Mouse (Mus musculus) cerebellum, adult 9-11 months (tissue): ENCODE results near the gene Ttc5.
"Not testable (repeated sequence)": the region's sequence is repeated elsewhere in the genome, so short reads cannot be mapped to it uniquely, and the experiment has no call there.

Experiments
- DNase-seq: peaks from one replicate; pipeline ENCODE4 v3.0.0; 2022

Ttc5 gene

GRCm38 (mm10) chr14:50765736-50766135 lies 19.6 kb downstream of the Ttc5 start:
- DNase-seq = no peak

- DNase-seq = no peak
Observed at GRCm38 (mm10) chr14:50758416-50759085, 26.8 kb downstream of the Ttc5 start.

- DNase-seq = no peak
Observed at GRCm38 (mm10) chr14:50744994-50745393, 40.3 kb downstream of the Ttc5 start, which contains the start of gene Olfr749. Gene Olfr749, minus strand, starts transcription at chr14:50745094.

- DNase-seq = no peak
Observed at GRCm38 (mm10) chr14:50741584-50741983, 43.7 kb downstream of the Ttc5 start.

- DNase-seq = no peak
Observed at GRCm38 (mm10) chr14:50740334-50740733, 45.0 kb downstream of the Ttc5 start.

- not testable (repeated sequence) for DNase-seq
Observed at GRCm38 (mm10) chr14:50722371-50722770, 62.9 kb downstream of the Ttc5 start.

- DNase-seq = not testable (repeated sequence)
Observed at GRCm38 (mm10) chr14:50719875-50720274, 65.4 kb downstream of the Ttc5 start.
